In the genomic region with DNA sequence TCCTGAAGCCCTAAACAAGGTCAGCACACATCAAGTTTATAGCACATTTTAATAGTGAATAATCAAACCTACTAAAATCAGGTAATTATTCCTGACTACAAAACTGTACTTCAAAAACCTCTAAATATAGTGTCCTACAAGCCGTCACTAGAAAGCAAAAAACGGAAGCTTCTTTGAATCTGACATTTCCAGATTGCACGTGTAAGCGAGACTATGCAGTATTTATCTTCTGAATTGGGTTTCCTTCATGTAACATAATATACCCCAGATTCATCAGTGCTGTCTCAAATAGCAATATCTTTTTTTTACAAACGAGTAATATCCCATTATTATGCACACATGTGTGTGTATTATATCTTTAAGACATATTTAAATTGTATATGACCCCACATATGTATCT, we compare ENCODE assay signal across 32 mouse cellular contexts. TPM values are rescaled to one million over a fixed set of nuclear protein-coding genes. Genes with fewer than 3 reads are reported as not detected.
"Had no signal": no experiment of that assay in that cellular context is flagged by ENCODE, and none has a peak within 500 bp of the region (broad histone marks: within the 10 kb centered on the region; RNA-seq: fewer than 3 reads in every experiment).

No protein-coding gene starts in this region.

- DNase-seq: heart, postnatal 10 days; heart, postnatal 14 days; heart, postnatal 36 days; heart, postnatal 4 days; kidney, adult 11 months; kidney, adult 18-20 months; kidney, adult 2 months; kidney, adult 8-10 months; kidney, adult 9 months; kidney, postnatal 10 days; kidney, postnatal 14 days; kidney, postnatal 25 days; kidney, postnatal 36 days; kidney, postnatal 4 days; layer of hippocampus, adult 9-11 months; layer of hippocampus, postnatal 36 days had no signal

- H3K27me3 ChIP-seq: heart, embryonic 12.5 days; heart, embryonic 13.5 days; heart, embryonic 15.5 days; hindbrain, embryonic 12.5 days; hindbrain, embryonic 13.5 days; hindbrain, embryonic 15.5 days; intestine, embryonic 15.5 days; kidney, embryonic 15.5 days had no signal

- H3K9ac ChIP-seq: heart, embryonic 12.5 days; heart, embryonic 13.5 days; heart, embryonic 15.5 days; hindbrain, embryonic 12.5 days; hindbrain, embryonic 13.5 days; hindbrain, embryonic 14.5 days; hindbrain, embryonic 15.5 days; intestine, embryonic 15.5 days; kidney, embryonic 15.5 days had no signal

- H3K27ac ChIP-seq: heart, embryonic 10.5 days; heart, embryonic 13.5 days; heart, embryonic 15.5 days; hindbrain, embryonic 10.5 days; hindbrain, embryonic 12.5 days; hindbrain, embryonic 13.5 days; hindbrain, embryonic 14.5 days; hindbrain, embryonic 15.5 days; hindbrain, postnatal 0 days; intestine, embryonic 15.5 days; kidney, embryonic 15.5 days; kidney, postnatal 0 days; layer of hippocampus, adult 2 months; left cerebral cortex, adult 2 months had no signal

- H3K4me1 ChIP-seq: heart, embryonic 10.5 days; heart, embryonic 12.5 days; heart, embryonic 13.5 days; heart, embryonic 15.5 days; hindbrain, embryonic 10.5 days; hindbrain, embryonic 12.5 days; hindbrain, embryonic 13.5 days; hindbrain, embryonic 15.5 days; intestine, embryonic 15.5 days; kidney, embryonic 15.5 days had no signal

- H3K36me3 ChIP-seq: heart, embryonic 10.5 days; heart, embryonic 12.5 days; heart, embryonic 13.5 days; heart, embryonic 15.5 days; hindbrain, embryonic 10.5 days; hindbrain, embryonic 12.5 days; hindbrain, embryonic 13.5 days; hindbrain, embryonic 15.5 days; intestine, embryonic 15.5 days; kidney, embryonic 15.5 days had no signal

- H3K4me3 ChIP-seq: heart, embryonic 10.5 days; heart, embryonic 12.5 days; heart, embryonic 13.5 days; heart, embryonic 15.5 days; hindbrain, embryonic 10.5 days; hindbrain, embryonic 12.5 days; hindbrain, embryonic 13.5 days; hindbrain, embryonic 15.5 days; intestine, embryonic 15.5 days; kidney, embryonic 15.5 days; layer of hippocampus, adult 2 months; left cerebral cortex, adult 2 months had no signal

- H3K9me3 ChIP-seq: heart, embryonic 10.5 days; heart, embryonic 12.5 days; heart, embryonic 13.5 days; heart, embryonic 15.5 days; hindbrain, embryonic 10.5 days; hindbrain, embryonic 12.5 days; hindbrain, embryonic 13.5 days; hindbrain, embryonic 15.5 days; intestine, embryonic 15.5 days; kidney, embryonic 15.5 days had no signal

RNA-seq across cellular contexts. Expression of a gene that starts 54.8 kb away (rescaled TPM):
- polyA plus RNA-seq: heart, embryonic 11.5 days; hindbrain, embryonic 10.5 days had no signal
